Mouse (Mus musculus) midbrain, embryonic 11.5 days (tissue): ENCODE results near the gene Cfap54. TPM values are rescaled to one million over a fixed set of nuclear protein-coding genes. Genes with fewer than 3 reads are reported as not detected.

ENCODE experiments used
- ATAC-seq: fragments of 200-750 bp; cut with Nextera tagmentation; 2 replicates; pipeline ENCODE4 v1.8.0; 2017; ENCODE audit warnings: moderate TSS enrichment, moderate library complexity; ENCODE audit not compliant: low FRiP score
- DNase-seq: peaks from one replicate; pipeline ENCODE4 v3.0.0; 2015; ENCODE audit warnings: low spot score; ENCODE audit errors: missing footprints
- H3K27ac ChIP-seq: fragments of 300-500 bp; sonication (generic); 2 replicates; pipeline ENCODE4 v1.5.1; 2014; ENCODE audit warnings: low read depth, low read length
- H3K27me3 ChIP-seq: fragments of 300-500 bp; sonication (generic); 2 replicates; pipeline ENCODE4 v1.6.1; 2014; ENCODE audit warnings: mild to moderate bottlenecking, low read length, moderate library complexity, mixed read lengths; ENCODE audit not compliant: control insufficient read depth, insufficient read depth
- H3K36me3 ChIP-seq: fragments of 300-500 bp; sonication (generic); 2 replicates; pipeline ENCODE4 v1.6.1; 2014; ENCODE audit warnings: mild to moderate bottlenecking, low read length, moderate library complexity, mixed read lengths; ENCODE audit not compliant: control insufficient read depth, insufficient read depth
- H3K4me1 ChIP-seq: fragments of 300-500 bp; sonication (generic); 2 replicates; pipeline ENCODE4 v1.6.1; 2014; ENCODE audit warnings: low read length; ENCODE audit not compliant: control insufficient read depth, insufficient read depth
- H3K4me2 ChIP-seq: fragments of 300-500 bp; sonication (generic); 2 replicates; pipeline ENCODE4 v1.6.1; 2014; ENCODE audit warnings: mild to moderate bottlenecking, moderate library complexity
- H3K4me3 ChIP-seq: fragments of 300-500 bp; sonication (generic); 2 replicates; pipeline ENCODE4 v1.5.1; 2014; ENCODE audit warnings: low read depth, low read length
- H3K9ac ChIP-seq: fragments of 300-500 bp; sonication (generic); 2 replicates; pipeline ENCODE4 v1.6.1; 2014; ENCODE audit warnings: low read length
- H3K9me3 ChIP-seq: fragments of 300-500 bp; sonication (generic); 2 replicates; pipeline ENCODE4 v1.6.1; 2016; ENCODE audit warnings: low read length; ENCODE audit not compliant: control insufficient read depth
- WGBS: fragments of 180-500 bp; shearing (Covaris S2); extraction: QIAGEN DNeasy Blood & Tissue Kit; methylation state at CpG from one replicate; pipeline ENCODE4 v1.1.7; 2014; 5-methylcytosine and 5-hydroxymethylcytosine counted together
- polyA plus RNA-seq: library from polyadenylated mRNA; unstranded; fragments of >200 nt; fragmentation: Nextera tagmentation; extraction: Ambion mirVana; gene quantifications from 2 replicates; pipeline ENCODE4 v1.2.1, GENCODE M21; 2014

Gene Cfap54
- polyA plus RNA-seq, 1 experiment from 2014 or later: 0.89 TPM

DNA sequence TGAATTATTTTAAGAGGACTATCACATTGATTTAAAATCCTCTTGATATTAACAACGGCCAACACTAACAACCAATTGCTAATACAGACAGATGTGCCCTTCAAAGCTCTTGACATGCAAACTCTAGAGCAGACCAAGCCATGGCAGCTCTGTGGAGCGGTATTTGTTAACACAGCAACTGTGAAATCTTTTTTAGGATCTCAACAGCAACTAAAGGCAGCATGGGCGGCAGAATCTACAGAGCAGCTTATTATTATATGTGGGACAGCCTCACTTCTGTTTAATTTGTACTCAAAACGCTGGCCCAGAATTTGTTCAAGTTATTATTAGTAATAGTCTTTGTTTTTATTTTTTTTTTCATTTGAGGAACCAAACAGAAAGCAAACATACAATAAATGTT is 28.1 kb downstream of the Cfap54 start:
- Histone ChIP-seq H3K27me3 (no peaks in the 10 kb centered on the region), H3K36me3 (no peaks in the 10 kb centered on the region), H3K9ac (no peak overlapping the region), H3K4me1 (no peaks in the 10 kb centered on the region), H3K4me2 (no peak overlapping the region), H3K9me3 (no peaks in the 10 kb centered on the region), H3K27ac (no peak overlapping the region), H3K4me3 (no peak overlapping the region)
- 86% methylated on average over 4 of the region's 4 CpGs for WGBS
- ATAC-seq: no peak
- no peak for DNase-seq

DNA sequence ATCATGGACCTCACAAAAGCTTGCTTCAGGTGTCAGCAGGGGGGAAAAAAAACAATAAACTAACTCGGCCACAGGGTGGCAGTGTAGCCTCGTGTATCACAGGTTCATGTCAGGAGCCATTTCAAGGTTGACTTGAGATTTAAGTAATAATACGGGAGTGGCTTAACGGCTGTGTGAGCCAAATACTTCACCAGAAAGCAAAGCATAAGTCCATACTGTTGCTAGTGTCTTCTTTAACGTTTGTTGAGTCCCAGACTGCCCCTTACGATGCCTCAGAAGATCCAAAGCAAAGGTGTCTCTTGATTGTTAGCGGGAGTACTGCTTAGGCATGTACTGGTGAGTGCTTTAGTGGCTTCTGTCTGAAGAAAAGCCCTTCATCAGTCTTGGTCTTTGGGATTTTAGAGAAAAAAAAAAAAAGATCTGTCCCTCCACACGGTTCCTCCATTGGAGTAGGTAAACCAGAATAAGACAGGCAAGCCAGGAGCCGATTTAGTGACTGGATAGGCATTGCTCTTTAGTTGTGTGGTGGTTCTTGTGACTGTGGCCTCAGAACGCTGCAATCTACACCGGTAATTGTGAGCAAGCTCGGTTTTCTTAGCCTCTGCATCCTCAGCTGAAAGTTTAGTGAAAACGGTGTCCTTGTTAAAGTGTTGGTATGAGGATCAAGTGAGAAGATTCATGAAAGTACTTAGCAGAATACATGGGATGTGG is 30.2 kb downstream of the Cfap54 start:
- Histone ChIP-seq H3K9me3 (no peaks in the 10 kb centered on the region), H3K27ac (no peak overlapping the region), H3K9ac (peak overlapping the region; percentile 32; the same call in 1 of the 2 replicates), H3K27me3 (no peaks in the 10 kb centered on the region), H3K36me3 (no peaks in the 10 kb centered on the region), H3K4me1 (no peaks in the 10 kb centered on the region), H3K4me2 (peak overlapping the region; percentile 41), H3K4me3 (no peak overlapping the region)
- WGBS: 35% methylated on average over 13 of the region's 13 CpGs
- ATAC-seq: no peak
- peak; percentile 99 for DNase-seq

DNA sequence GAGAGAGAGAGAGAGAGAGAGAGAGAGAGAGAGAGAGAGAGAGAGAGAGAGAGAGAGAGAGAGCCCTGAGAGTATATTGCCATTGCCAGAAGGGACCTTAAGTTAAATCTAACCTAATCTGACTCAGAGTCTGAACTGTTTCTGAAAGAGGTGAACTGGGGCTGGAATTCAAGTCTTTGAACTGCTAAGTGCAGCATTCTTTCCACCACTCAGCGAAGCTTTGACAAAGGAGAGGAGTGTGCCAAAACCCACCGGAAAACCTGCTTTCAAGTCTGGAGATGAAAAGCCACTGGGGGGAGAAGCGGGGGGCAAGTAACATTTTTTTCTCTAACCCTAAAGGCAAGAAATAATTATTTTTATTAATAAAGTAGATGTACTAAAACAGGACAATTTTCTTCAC is 30.8 kb downstream of the Cfap54 start:
- Histone ChIP-seq H3K9me3 (no peaks in the 10 kb centered on the region), H3K27ac (no peak overlapping the region), H3K36me3 (no peaks in the 10 kb centered on the region), H3K27me3 (no peaks in the 10 kb centered on the region), H3K4me1 (no peaks in the 10 kb centered on the region), H3K9ac (no peak overlapping the region), H3K4me2 (no peak overlapping the region), H3K4me3 (no peak overlapping the region)
- no peak for ATAC-seq
- 37% methylated on average over 3 of the region's 3 CpGs for WGBS
- peak; percentile 83 for DNase-seq

DNA sequence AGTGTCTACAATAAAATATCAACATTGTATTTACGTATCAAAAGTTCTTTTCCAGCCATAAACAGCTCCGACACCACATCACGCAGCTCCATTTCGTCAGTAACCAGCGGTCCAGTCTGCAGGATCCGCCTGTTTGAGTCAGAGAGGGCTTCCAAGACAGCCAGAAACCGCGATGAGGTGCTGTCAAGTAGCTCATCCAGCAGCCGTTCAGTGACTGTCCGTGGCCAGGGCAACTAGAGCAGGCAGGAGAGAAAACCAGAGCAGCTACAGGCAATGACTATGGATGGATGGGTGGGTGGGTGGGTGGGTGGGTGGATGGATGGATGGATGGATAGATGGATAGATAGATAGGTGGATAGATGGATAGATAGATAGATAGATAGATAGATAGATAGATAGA is 38.2 kb downstream of the Cfap54 start:
- Histone ChIP-seq H3K9me3 (no peaks in the 10 kb centered on the region), H3K27ac (no peak overlapping the region), H3K4me3 (no peak overlapping the region), H3K9ac (no peak overlapping the region), H3K4me1 (no peaks in the 10 kb centered on the region), H3K36me3 (no peaks in the 10 kb centered on the region), H3K27me3 (no peaks in the 10 kb centered on the region), H3K4me2 (no peak overlapping the region)
- WGBS: 92% methylated on average over 10 of the region's 10 CpGs
- DNase-seq (no peak), ATAC-seq (no peak)

DNA sequence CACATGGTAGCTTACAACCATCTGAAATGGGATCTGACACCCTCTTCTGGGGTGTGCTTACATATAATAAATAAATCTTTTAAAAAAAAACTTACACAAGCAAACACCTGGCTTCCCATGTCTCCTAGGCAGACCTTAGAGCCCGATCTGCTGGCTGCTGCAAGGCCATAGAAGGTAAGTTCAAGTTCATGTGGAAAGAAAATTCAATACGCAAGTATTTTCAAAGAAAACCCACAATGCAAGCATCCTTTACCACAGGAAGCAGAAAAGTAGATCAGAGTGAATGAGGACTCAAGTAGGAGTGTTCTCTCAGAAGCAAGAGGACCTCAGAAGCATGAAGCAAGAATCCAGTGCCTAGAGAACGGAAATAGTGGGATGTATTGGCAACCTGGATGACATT is 39.6 kb downstream of the Cfap54 start:
- Histone ChIP-seq H3K4me2 (no peak overlapping the region), H3K4me1 (no peaks in the 10 kb centered on the region), H3K9ac (no peak overlapping the region), H3K9me3 (no peaks in the 10 kb centered on the region), H3K27ac (no peak overlapping the region), H3K27me3 (no peaks in the 10 kb centered on the region), H3K36me3 (no peaks in the 10 kb centered on the region), H3K4me3 (no peak overlapping the region)
- no peak for ATAC-seq
- 91% methylated on average over 3 of the region's 3 CpGs for WGBS
- DNase-seq: no peak

DNA sequence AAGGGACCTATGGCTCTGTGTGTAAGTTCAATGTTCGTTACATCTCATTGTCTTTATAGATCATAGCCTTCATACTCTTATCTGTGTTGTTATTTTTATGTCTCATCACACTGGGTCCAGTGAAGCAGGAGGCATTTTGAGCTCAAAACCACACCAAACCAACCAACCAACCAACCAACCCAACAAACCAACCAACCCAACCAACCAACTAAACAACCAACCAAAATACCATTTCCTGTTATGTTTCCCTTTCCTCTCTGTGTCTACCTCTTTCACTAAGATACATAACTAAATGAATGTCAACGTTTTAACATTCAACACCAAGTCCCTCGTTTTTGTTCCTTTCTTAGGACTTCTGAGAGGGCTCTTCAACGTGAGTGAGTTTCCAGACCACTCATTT is 40.0 kb downstream of the Cfap54 start:
- DNase-seq (no peak), ATAC-seq (no peak)
- H3K9ac ChIP-seq: no peak overlapping the region
- H3K4me3 ChIP-seq: no peak overlapping the region
- no peaks in the 10 kb centered on the region for H3K27me3 ChIP-seq
- H3K4me1 ChIP-seq: no peaks in the 10 kb centered on the region
- WGBS: 77% methylated on average over 4 of the region's 4 CpGs
- H3K9me3 ChIP-seq: no peaks in the 10 kb centered on the region
- no peaks in the 10 kb centered on the region for H3K36me3 ChIP-seq
- no peak overlapping the region for H3K4me2 ChIP-seq
- H3K27ac ChIP-seq: no peak overlapping the region

DNA sequence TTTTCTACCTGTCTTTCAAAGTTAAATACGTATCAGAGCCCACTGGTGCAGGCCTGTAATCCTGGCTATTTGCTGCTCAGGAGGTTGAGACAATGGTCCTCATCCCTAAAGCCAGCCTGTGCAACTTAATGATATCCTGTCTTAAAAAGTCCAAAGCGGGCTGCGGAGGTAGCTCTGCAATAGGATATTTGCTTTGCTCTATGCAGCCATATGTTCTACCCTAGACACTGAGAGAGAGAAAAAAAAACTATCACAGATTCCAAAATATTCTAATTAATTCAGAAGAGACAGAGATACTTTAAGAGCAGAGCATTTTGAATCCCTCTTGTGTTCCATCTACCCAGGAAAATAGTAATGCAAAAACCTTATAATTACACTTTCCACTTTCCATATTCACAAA is 44.9 kb downstream of the Cfap54 start:
- H3K27me3 ChIP-seq: no peaks in the 10 kb centered on the region; the same call in 1 of the 2 replicates
- no peak overlapping the region for H3K27ac ChIP-seq
- 84% methylated on average over 3 of the region's 3 CpGs for WGBS
- H3K4me1 ChIP-seq: no peaks in the 10 kb centered on the region
- no peak for ATAC-seq
- H3K36me3 ChIP-seq: no peaks in the 10 kb centered on the region
- DNase-seq: no peak
- no peaks in the 10 kb centered on the region for H3K9me3 ChIP-seq
- no peak overlapping the region for H3K4me3 ChIP-seq
- no peak overlapping the region for H3K9ac ChIP-seq
- H3K4me2 ChIP-seq: no peak overlapping the region

DNA sequence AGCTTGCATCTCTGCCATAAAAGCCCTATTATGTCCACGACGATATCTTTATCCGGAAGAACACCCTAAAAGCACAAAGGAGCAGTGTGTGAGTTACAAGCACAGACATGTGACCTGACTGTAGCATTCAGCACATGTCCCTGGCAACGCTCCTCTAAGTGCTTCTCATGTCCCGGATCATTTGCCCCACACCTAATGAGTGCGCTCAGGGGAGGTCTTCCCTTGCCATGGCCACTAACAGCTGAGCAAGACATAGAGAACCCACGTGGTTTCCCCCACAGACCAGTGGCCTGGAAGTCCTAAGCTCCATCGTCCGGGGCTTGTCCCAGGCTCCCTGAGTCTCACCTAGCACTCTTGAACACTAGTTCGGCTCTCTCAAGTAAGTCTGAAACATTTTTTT is 45.9 kb downstream of the Cfap54 start:
- no peak for ATAC-seq
- WGBS: 80% methylated on average over 10 of the region's 10 CpGs

DNA sequence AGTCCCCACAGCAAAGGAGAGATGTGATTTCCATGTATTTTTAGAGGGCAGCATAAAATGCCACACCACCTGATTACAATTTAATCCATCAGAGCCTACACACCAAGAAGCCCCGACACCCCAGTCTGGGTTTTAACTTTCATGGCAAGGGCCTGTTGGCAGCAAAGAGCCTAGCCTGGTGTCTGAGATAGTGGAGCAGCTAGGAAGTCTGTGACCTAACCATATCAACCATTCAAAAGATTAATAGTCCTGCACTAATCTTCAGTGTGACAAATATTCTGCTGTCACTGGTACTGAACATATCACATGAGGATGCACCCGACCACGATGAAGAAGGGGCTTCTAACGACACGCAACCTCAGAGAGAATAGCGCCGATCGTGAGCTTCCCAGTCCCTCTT is 58.1 kb downstream of the Cfap54 start:
- Histone ChIP-seq H3K9me3 (no peaks in the 10 kb centered on the region), H3K4me2 (no peak overlapping the region), H3K4me3 (no peak overlapping the region), H3K9ac (no peak overlapping the region), H3K27ac (no peak overlapping the region), H3K27me3 (no peaks in the 10 kb centered on the region), H3K36me3 (no peaks in the 10 kb centered on the region), H3K4me1 (no peaks in the 10 kb centered on the region)
- WGBS: 94% methylated on average over 8 of the region's 8 CpGs
- no peak for DNase-seq
- ATAC-seq: no peak

More for the DNA sequence above, 45.9 kb downstream of the Cfap54 start:
- no peak overlapping the region for H3K4me3 ChIP-seq
- H3K9ac ChIP-seq: no peak overlapping the region
- H3K9me3 ChIP-seq: no peaks in the 10 kb centered on the region
- H3K4me2 ChIP-seq: no peak overlapping the region
- H3K27ac ChIP-seq: no peak overlapping the region
- no peaks in the 10 kb centered on the region; the same call in 1 of the 2 replicates for H3K27me3 ChIP-seq
- no peaks in the 10 kb centered on the region for H3K36me3 ChIP-seq
- no peak for DNase-seq
- H3K4me1 ChIP-seq: no peaks in the 10 kb centered on the region
